Mouse (Mus musculus): Measurements from ENCODE around the gene Tbc1d9.
"Not testable (repeated sequence)": the region's sequence is repeated elsewhere in the genome, so short reads cannot be mapped to it uniquely, and the experiment has no call there.

Tbc1d9 gene

GRCm38 (mm10) chr8:83233099-83233498 lies 67.9 kb downstream of the Tbc1d9 start:
- no peak for DNase-seq (ENCODE audit: low spot score)

- no peak for DNase-seq (ENCODE audit: low spot score)
Measured at GRCm38 (mm10) chr8:83239341-83239740, 74.2 kb downstream of the Tbc1d9 start.

DNA sequence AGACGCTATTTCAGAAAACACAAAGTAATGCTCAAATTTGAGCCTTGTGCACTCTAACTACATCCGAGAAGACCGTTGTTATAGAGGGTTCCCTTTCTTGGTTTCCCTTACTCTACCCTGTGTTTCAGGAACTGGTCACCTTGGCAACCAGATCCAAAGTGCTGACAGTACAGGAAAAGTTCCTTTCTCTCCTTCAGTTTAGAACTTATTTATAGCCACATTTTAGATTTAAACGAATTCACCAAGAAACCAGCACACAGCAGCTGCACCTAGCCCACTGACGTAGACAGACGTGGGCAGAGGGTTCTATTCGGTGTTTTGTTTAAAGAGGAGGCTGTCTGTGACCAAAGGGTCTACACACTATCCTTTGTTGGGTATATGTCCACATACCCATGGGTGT lies 79.0 kb downstream of the Tbc1d9 start:
- peak; percentile 58 for DNase-seq (ENCODE audit: low spot score)

DNA sequence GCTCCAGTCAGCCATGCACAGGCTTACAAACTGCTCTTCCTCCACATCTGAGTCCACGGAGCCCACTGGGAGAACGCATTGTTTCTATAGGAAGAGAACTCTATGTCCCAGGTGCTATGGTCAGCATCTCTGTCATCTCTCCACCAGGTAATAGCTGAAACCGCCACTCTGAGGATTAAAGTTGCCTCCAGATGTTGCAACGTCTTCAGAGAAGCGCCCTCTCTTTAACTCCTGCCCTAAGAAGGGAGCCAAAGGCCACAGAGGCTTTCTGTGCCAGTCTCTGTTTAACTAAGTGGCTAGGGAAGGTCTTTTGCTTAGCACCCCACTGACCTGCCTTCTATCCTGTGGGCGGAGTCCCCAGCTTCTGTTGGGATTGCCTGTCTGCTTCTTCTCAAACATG lies 85.7 kb downstream of the Tbc1d9 start:
- DNase-seq (ENCODE audit: low spot score) = no peak

GRCm38 (mm10) chr8:83251362-83252246 lies 86.5 kb downstream of the Tbc1d9 start:
- no peak for DNase-seq (ENCODE audit: low spot score)

DNA sequence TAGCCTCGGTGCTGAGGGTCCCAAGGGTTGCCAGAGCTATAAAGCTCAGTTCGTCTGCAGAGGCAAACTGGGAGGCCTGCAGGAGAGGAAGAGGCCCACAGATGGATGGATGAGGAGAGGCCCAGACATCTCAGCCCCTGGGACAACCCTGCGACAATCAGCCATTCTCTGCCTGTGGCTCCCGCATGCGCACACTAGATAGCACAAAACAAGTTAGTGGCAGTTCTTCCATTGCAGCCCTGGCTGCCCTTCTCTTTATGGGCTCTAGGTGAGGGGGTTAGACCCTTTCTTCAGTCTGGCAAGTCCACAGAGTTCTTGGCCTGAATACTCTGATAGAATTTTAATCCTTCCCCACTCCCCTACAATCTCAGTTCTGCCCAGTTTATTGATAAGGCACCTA lies 87.6 kb downstream of the Tbc1d9 start:
- DNase-seq (ENCODE audit: low spot score) = no peak

- no peak for DNase-seq (ENCODE audit: low spot score)
Measured at GRCm38 (mm10) chr8:83257631-83258030, 92.5 kb downstream of the Tbc1d9 start.

- peak; percentile 24 for DNase-seq (ENCODE audit: low spot score)
Measured at GRCm38 (mm10) chr8:83260418-83261215, 95.5 kb downstream of the Tbc1d9 start.

GRCm38 (mm10) chr8:83271172-83271571 lies 106.0 kb downstream of the Tbc1d9 start:
- DNase-seq (ENCODE audit: low spot score) = no peak

DNA sequence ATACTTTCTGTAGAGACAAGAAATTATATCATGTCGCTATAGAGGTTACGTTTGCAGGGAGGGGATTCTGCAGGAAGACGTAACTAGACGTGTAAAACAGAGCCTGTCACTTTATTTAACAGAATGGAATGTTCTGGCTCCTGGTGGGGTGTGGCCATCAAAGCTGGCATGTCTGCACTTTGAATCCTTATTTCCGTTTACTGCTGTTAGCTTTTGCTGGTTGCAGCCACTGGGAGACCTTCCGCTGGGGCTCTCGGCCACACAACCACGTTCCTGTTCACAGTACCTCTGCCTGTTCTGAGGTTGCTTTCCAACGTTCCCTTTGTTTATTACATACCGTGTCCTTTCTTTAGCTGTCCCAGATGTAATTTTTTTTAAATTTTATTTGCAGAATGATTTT lies 107.3 kb downstream of the Tbc1d9 start:
- DNase-seq (ENCODE audit: low spot score) = no peak

DNA sequence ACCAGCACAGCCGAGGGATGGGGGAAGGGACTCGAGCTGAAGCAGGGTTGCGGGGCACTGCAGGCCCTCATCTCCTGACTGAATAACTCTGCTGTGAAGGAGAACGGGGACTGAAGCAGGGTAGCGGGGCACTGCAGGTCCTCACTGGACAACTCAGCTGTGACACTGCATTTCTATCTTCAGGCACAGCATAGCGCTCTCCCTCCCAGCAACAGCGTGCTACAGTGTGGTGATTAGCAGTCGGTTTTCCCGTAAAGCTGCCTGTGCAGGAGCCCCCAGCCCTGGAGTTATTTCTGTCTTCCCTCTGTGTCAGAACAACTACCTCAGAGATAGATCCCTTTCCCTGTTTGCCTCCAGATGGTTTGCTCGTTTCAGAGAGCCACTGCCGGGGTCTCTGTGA lies 109.3 kb downstream of the Tbc1d9 start:
- DNase-seq (ENCODE audit: low spot score) = no peak

DNA sequence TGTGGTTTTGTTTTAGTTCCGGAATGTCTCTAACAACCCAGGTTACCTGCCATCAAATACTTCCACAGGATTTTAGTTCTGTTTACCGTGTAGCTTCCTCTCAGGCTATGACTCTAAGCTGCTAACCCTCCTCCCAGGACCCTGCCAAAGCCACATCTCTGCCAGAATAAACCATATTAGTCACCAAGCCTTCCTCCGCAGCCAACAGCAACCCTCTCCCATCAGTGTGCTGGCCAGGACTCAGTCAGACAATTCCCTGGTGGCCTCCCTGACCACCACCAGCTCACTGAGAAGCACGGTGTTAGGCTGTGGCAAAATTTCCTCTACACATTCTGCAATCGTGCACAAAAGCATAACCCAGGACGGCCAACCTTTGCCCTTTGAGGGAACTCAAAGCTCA lies 113.3 kb downstream of the Tbc1d9 start:
- no peak for DNase-seq (ENCODE audit: low spot score)

GRCm38 (mm10) chr8:83285391-83285790 lies 120.2 kb downstream of the Tbc1d9 start:
- no peak for DNase-seq (ENCODE audit: low spot score)

DNA sequence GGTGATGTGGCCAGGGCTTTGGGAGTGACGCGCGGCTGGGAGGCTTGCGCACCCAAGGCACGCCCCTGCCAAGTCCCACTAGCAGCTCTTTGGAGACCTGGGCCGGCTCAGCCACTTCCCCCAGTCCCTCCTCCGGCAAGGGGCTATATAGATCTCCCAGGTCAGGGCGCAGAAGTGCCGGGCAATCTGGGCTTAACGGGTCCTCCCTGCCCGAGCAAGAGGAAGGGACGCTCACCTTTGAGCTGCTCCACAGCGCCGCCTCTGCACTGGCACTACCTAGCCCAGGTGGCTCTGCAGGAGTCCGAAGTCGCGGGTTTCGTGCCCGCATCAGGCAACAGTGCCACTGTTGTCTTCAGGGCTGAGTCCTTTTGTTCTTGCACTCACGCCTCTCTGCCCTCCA lies 125.0 kb downstream of the Tbc1d9 start, which contains the start of gene Ucp1:
TSS of gene Ucp1 (plus strand) at position 177 of the 400 bp plus-strand sequence.
- no peak for DNase-seq (ENCODE audit: low spot score)

DNA sequence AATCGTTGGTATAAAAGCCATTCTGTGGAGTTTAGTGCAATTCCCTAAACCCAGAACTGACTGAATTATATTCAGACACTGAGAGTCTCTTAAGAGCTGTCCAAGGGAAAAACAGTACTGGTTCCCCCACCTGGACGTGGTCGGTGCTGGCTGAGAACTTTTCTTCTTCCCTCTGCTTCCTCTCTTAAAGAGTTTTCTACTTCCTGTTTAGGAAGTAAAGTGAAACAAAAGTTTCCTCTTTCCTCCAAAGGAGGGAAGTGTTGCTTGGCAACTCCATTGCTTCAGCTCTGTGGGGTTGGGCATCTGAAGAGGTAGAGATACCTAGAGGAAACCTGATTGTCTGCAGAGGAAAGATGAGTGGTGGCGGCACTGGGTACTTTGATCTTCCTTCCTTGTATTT lies 132.2 kb downstream of the Tbc1d9 start:
- no peak for DNase-seq (ENCODE audit: low spot score)

- no peak for DNase-seq (ENCODE audit: low spot score)
Measured at GRCm38 (mm10) chr8:83300135-83300534, 135.0 kb downstream of the Tbc1d9 start.

- no peak for DNase-seq (ENCODE audit: low spot score)
Measured at GRCm38 (mm10) chr8:83304946-83305345, 139.8 kb downstream of the Tbc1d9 start.

GRCm38 (mm10) chr8:83309836-83310235 lies 144.7 kb downstream of the Tbc1d9 start:
- DNase-seq (ENCODE audit: low spot score) = no peak

GRCm38 (mm10) chr8:83315084-83315483 lies 149.9 kb downstream of the Tbc1d9 start:
- DNase-seq (ENCODE audit: low spot score) = not testable (repeated sequence)

DNA sequence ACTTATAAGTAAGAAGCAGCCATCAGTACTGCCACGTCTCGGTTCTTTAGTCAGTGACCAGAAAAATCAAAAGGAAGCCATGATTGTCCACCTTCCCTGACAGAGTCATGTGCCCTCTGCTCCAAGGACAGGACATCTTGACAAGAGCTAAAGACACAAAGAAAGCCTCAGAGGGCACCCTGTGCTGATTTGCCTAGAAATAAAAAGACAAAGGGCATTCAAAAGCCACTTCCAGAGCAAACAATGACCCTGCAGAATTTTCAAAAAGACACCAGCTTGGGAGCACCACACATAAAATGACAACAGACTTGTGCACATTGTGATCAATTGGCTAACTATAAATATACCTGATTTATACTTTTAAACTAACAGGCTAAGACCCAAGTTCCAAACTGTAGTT lies 150.5 kb downstream of the Tbc1d9 start:
- no peak for DNase-seq (ENCODE audit: low spot score)

DNA sequence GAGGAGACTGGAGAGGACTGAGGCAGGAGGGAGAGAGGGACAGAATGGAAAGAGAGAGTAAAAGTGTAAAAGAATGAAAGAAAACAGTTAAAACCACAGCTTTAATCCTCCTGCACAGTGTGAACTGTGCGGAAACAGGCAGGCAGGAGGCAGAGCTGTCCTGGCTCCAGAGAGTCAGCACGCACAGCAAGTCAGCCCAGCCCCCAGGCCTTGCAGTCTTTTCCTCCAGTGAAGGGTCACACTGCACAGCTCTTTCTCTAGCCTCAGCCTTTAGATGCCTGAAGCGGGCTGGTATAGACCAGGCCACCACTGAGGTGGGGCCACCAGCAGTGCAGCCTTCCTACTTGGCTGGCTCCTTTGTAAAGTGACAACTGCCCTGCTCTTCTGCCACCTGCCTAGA lies 155.4 kb downstream of the Tbc1d9 start:
- DNase-seq (ENCODE audit: low spot score) = no peak

DNA sequence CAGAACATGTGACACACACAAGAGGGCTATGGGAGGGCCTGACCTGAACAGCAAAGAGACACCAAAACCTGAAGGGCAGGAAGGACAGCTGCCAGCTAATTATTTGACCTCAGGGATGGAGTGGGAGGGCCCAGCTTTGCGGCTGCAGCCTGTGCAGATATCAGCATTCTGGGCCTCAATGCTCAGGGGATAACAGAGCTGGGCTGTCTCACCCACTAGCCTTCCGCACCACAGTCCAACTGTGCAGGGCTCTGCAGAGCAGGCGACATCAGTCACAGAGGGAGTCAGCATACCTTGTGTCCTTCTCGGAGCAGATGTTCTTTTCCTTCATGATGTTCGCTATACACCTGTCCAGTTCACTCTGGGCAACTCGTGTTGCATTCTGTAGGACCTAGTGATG lies 157.2 kb downstream of the Tbc1d9 start:
- no peak for DNase-seq (ENCODE audit: low spot score)

Measured in left cerebral cortex, adult 11 months (tissue).